Mouse (Mus musculus): ENCODE results near the gene Apol7b. TPM values are rescaled to one million over a fixed set of nuclear protein-coding genes. Genes with fewer than 3 reads are reported as not detected.

Gene Apol7b
- total RNA-seq, 2 experiments from 2014 or later = not detected

GRCm38 (mm10) chr15:77387462-77387861, 59.8 kb downstream of the Apol7b start:
- DNase-seq (ENCODE audit: low spot score in 2 of 2) = no peak

GRCm38 (mm10) chr15:77384340-77385030, 62.8 kb downstream of the Apol7b start:
- no peak for DNase-seq (ENCODE audit: low spot score in 2 of 2)

GRCm38 (mm10) chr15:77382880-77383279, 64.4 kb downstream of the Apol7b start:
- no peak for DNase-seq (ENCODE audit: low spot score in 2 of 2)

GRCm38 (mm10) chr15:77382271-77382850, 64.9 kb downstream of the Apol7b start:
- no peak for DNase-seq (ENCODE audit: low spot score in 2 of 2)

GRCm38 (mm10) chr15:77381481-77381880, 65.8 kb downstream of the Apol7b start:
- DNase-seq (ENCODE audit: low spot score in 2 of 2) = no peak

GRCm38 (mm10) chr15:77379921-77380320, 67.4 kb downstream of the Apol7b start:
- DNase-seq (ENCODE audit: low spot score in 2 of 2) = no peak

- no peak for DNase-seq (ENCODE audit: low spot score in 2 of 2)
These were observed 69.9 kb downstream of the Apol7b start for GRCm38 (mm10) chr15:77377419-77377818.

GRCm38 (mm10) chr15:77376920-77377319, 70.4 kb downstream of the Apol7b start:
- no peak for DNase-seq (ENCODE audit: low spot score in 2 of 2)

Other genes with a start within 250 kb of the Apol7b start
- gene Rbfox2, start 140.5 kb downstream of the Apol7b start, total RNA-seq (2021) = 100 to 1,000 TPM; 238 to 245 TPM
- gene Apol7a, start 48.4 kb downstream of the Apol7b start, total RNA-seq (2021) = not detected
- not detected for gene Apol9a, start 36.4 kb downstream of the Apol7b start, total RNA-seq (2021)
- not detected for gene Apol10a, start 29.6 kb upstream of the Apol7b start, total RNA-seq (2021)
- gene Apol11a, start 60.8 kb upstream of the Apol7b start, total RNA-seq (2021) = not detected
- gene Apol7c, start 85.8 kb upstream of the Apol7b start, total RNA-seq (2021) = not detected
- gene 1700025B11Rik, start 114.4 kb upstream of the Apol7b start, total RNA-seq (2021) = not detected
- gene Apol10b, start 148.6 kb upstream of the Apol7b start, total RNA-seq (2021) = under 1 TPM in 1 of 2 experiments, not detected in 1; 0.18 TPM
- gene Gm36245, start 151.8 kb upstream of the Apol7b start, total RNA-seq (2021) = not detected
- not detected for gene Apol11b, start 195.8 kb upstream of the Apol7b start, total RNA-seq (2021)